Mouse (Mus musculus): ENCODE results near the gene Il9r.

The Il9r gene

GRCm38 (mm10) chr11:32200075-32200601, at the start of gene Il9r:
TSS of gene Il9r (minus strand) at chr11:32200279.
- no peak for DNase-seq

GRCm38 (mm10) chr11:32248350-32248749, 48.3 kb upstream of the Il9r start:
- no peak for DNase-seq

GRCm38 (mm10) chr11:32247068-32247467, 47.0 kb upstream of the Il9r start:
- no peak for DNase-seq

DNA sequence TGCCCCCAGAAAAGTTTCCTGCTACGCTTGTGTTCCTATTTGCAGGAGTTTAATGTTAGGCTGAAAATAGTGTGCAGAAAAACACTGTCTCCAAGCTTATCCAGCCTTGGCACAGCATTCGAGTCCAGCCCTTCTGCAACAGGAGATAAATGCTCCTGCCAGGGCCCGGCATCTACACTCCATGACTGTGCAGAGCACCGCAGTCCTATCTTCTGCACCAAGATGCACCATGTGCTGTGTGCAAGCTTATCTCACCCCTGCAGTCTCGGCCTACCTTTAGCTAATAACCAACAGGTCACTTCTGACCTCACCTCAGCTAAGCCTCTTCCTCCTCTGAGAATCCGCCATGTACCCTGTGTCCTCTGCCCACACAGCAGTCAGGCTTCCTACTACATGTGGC, 45.5 kb upstream of the Il9r start:
- DNase-seq: no peak

DNA sequence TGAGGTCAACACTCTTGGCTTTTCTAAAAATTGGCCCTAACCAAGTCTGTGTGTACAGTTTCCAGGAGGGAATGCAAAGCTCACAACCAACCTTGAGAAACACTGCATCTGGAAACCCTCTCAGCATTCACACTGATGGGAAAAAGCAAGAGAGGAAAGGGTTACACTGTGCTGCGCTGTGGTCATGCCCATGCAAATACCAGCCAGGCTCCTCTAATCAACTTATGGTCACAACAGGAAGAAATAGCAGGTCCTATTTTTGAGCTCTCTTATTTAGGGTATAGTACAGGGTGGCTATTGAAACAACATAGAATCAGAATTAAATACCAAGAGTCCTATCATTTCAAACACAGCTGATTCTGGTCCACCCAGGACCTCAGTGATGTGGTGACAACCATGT, 44.5 kb upstream of the Il9r start:
- DNase-seq: no peak

DNA sequence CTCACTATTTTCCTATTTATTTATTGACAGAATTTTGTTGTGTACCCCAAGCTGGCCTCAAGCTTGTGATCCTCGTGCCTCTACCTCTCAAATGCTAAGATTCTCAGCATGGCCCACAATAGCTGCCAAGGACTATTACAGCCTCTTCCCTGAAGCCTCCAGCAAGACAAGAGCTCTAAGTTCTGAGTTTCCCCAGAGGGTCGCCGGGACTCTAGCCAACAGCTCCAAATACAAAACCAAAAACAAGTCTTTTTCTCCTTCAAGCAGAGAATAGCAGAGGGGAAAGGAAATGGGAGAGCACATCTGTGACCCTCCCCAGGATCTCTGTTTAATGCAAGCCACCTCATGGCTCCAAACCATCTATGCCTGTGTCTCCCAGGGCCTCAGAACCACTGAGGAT, 44.0 kb upstream of the Il9r start:
- no peak for DNase-seq

DNA sequence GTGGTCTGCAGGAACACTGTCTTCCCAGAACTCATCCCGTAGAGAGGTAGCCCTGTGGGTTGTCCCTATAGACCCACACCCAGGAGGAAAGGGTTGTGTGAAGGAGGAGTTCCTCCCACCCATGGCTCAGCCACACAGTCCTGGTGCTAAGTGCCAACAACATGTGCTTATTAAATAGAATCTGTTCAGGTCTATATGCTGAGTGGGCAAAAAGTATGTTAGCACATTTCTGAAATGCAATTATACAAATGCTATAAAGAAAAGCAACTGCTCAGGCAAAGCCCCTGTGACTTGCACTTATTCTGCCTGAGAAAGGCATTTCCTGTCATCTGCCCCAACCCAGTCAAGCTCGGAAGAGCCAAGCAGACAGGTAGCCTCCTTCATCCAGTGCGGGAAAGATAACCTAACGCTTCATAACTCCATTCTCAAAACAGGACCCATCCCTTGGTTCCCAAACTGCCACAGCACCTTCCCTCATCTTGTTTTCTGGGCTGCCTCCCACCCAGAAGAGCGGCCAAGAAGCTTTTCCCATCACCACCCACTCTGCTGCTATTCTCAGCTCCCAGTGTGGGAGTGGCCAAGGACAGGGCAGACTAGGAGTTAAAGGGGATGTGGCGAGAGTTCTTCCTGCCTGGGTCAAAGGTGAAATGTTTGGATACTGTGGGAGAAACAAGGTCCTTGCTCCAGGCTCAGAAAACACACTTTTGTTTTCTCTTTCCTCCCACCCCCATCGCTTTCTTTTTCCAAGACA, 43.3 kb upstream of the Il9r start:
- no peak for DNase-seq

DNA sequence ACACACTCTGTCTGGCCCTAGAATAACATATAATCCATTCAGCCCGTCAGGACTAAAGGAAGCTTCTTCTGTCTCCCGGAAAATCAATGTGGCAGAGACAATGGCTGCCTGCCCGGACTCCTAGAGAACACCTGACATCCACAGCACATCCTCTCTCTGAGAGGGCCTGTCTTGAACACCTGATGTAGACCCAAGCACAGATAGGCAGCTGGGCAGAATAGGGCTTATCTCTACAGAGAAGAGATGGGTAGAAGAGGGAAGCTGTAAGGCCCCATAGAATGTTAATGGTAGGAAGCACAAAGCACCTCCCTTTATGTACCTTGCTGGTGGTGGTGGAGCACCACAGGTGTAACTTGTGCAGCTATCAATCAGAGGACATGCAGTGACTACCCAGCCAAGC, 42.1 kb upstream of the Il9r start:
- no peak for DNase-seq

GRCm38 (mm10) chr11:32241391-32241790, 41.3 kb upstream of the Il9r start:
- no peak for DNase-seq

DNA sequence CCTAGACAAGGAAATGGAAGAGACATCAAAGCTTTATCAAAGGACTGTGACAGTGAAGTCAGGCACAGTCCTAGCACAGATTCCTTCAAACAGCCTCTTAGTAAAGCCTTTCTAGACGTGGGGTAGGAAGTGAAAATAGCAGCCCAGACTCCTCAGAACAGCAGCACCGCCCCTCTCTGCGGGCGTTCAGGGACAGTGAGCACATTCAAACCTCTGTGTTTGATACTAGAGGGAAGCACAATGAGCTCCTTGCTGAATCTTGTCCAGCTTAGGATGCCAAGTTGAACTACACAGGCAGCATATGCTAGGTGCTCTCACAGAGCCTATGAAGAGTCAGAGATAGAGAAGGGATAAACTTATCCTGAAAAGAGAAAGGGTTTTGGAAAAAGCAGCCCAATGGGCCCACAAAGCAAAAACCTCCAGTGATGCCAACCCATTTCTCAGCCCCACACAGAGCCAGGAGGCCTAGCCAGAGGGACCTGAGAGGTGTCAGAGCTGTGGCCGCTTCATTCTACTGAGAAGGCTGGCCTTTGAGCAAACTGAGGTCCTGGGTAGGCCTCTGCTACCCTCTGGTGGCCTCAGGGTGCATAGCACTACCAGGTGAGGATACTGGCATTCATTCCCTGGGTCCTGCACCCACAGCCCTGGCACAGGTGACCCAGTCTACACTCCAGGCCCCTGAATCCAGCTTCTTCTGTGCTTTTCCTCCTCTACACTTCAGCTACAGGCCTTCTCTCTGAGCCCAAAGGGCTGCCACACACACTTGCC, 38.2 kb upstream of the Il9r start:
- peak; percentile 60 for DNase-seq

GRCm38 (mm10) chr11:32237411-32237795, 37.3 kb upstream of the Il9r start:
- DNase-seq: no peak

DNA sequence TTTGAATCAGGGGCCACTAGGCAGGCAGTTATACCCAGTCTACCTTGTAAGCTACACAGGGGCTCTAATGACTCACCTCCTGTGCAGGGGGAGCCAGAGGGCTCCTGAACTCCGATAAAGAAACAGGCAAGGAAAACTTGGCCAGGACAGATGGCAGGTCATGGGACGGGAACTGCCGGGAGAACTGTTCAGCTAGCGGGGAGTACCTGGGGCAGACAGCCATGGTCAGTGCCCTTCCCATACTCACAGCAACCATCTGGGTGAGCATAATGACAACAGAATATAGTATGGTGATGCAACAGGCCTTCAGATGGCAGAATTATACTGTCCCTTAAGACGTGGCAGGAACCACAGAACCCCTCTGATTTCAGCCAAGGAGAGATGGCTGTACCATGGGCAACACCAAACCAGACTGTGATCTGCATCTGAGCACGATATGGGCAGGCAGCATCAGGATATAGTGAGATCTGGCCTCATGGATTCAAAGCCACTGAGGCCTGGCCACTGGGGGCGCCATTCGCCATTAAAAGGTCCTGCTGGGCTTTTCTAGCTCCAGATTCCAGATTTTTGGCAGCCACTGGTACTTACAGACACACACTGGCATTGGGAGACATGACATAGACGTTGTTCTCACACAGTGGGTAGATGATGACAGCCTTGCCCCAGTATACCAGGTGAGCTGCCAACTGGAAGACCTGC, 36.8 kb upstream of the Il9r start:
- DNase-seq: peak; percentile 80

GRCm38 (mm10) chr11:32236132-32236531, 36.1 kb upstream of the Il9r start:
- DNase-seq: no peak

DNA sequence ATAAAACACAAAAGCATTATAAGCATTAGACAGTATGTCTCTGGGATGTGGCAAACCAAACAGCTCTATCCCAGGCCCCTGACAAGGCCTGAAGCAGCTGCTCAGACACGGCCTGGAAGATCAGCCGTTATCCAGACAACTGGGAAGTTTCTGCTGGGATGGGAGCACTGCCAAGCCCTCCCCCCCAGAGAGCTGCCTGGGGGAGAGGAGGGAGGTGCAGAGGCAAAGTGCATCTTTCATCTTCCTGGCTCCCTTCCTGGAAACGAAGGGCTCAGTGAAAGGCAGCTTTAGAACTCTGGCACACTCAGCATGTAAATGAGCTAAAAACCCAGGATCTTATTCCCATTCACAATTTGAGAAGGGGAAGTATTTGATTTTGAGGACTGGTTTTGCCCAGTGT, 35.6 kb upstream of the Il9r start:
- DNase-seq: peak; percentile 76

- DNase-seq: no peak
Measured at GRCm38 (mm10) chr11:32234816-32235485, 34.9 kb upstream of the Il9r start.

GRCm38 (mm10) chr11:32233895-32234294, 33.8 kb upstream of the Il9r start:
- DNase-seq: no peak

DNA sequence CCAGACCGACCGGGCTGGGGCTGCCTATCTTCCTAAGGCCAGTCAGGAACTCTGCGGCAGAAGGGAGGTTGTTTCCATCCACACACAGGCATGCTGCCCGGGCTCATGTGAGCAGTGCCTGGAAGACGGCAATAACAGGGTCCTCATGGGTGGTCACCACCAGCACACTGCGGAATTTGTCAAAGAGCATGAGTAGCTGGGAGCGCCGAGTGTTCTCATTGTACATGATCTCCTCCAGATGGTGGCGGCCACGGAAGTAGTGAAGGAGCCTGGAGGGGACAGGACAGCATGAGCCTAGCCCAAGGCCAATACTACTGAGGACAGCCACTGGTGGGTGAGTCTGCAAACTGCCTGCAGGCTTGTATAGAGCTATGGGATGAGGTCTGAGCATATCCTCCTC, 32.8 kb upstream of the Il9r start:
- DNase-seq: no peak

DNA sequence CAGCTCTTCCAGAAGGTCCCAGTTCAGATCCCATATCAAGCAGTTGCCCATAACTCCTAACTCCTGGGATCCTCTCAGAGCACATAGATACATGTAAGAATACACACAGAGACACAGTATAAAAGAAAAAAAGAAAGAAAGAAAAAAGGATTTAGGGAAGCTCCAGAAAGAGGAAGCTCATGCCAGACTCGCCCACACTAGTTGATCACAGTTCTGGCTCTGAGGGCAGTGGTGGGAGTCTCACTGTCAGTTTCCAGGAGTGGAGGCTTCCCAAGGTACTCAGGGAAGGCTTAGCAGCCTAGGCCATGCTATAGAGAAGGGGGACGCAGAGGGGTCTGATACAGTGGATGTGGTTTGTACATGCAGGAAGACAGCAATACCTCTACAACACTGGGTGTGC, 31.0 kb upstream of the Il9r start:
- DNase-seq: no peak

DNA sequence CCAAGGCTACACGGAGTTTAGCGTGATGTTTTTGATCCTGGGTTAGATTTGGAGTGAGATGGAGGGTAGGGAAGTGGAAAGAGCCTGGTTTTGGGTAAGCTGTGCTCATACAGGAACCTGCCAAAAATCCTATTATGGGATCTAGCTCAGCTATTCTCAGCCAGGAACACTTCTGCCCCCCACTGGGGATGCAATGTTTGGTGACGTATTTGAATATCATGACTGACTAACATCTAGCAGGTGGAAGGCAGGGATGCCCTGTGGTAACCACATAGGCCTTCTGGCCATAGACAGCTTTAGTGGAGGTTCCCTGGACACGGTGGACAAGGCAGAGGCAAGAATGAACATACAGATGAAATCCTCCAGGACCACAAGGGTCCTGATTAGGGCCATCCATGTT, 30.1 kb upstream of the Il9r start:
- DNase-seq: peak; percentile 40

DNA sequence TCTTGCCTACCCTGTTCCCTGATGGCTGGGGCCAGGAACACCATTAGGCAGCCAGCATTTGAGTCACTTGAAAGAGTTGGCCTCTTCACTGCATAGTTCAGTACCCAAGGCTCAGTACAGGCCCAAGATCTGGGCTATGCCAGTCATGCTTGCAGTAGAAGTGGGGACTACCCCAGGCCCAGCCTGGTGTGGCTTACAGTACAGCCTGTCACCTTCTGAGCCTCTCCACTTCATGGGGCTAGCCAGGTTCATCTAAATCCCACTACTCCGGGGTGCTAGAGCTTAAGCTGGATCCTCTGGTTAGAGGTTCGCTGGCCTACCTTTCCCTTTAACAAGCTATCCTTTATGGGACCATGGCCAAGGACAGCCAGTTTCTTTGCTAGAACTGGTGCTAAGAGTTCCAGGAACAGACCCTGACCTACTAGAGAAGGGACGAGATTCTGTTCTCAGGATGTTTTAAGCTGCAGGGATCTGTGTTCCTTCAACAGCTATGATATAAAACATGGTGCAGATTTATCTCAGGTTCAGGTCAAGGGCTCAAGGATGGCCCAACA, 28.3 kb upstream of the Il9r start:
- no peak for DNase-seq

DNA sequence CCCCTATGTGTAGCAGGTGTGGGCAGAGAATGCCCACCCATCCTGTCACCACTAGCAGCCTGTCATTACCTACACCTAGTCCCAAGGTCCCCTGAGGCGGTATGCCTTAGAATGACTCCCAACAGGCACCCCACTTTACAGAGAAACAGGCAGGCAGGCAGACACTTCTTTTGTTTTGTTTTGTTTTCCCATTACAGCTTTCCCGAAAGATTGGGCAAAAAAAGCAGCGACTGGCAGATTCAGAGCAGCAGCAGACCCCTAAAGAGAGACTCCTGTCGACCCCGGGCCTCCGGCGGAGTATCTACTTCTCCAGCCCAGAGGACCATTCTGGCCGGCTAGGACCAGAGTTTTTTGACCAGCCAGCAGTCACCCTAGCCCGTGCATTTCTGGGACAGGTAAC, 27.5 kb upstream of the Il9r start:
- no peak for DNase-seq

DNA sequence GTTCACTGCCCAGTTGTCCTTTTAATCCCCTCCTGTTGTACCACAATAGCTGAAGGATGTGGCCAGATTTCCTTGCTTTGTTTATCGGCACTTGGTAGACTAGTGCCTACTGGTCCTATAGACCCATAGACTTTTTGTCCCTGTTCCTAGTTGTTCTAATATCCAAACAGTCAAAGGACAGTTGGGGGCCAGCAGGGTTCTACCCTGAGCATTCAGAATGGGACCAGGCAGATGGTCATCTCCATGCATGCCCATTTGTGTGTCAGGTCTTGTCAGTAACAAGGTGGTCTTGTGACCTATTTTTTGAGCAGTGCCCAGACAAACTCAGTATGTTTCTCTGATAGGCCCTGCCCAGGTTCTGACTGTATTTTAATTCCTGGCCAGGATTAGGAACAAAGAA, 27.0 kb upstream of the Il9r start:
- no peak for DNase-seq

Measured in right cerebral cortex, postnatal 4 days (tissue).